Mouse (Mus musculus) stomach, embryonic 16.5 days (tissue): ENCODE results near the gene Fcgr3. TPM values are rescaled to one million over a fixed set of nuclear protein-coding genes. Genes with fewer than 3 reads are reported as not detected.
"Not testable (repeated sequence)": the region's sequence is repeated elsewhere in the genome, so short reads cannot be mapped to it uniquely, and the experiment has no call there.

Experiments
- ATAC-seq: fragments of 200-750 bp; cut with Nextera tagmentation; 2 replicates; pipeline ENCODE4 v1.8.0; 2017; ENCODE audit warnings: moderate number of reproducible peaks, moderate TSS enrichment; ENCODE audit not compliant: insufficient read depth, low FRiP score
- H3K27ac ChIP-seq: fragments of 300-500 bp; sonication (generic); 2 replicates; pipeline ENCODE4 v1.5.1; 2014; ENCODE audit warnings: low read length
- H3K27me3 ChIP-seq: fragments of 300-500 bp; sonication (generic); 2 replicates; pipeline ENCODE4 v1.6.1; 2014; ENCODE audit warnings: low read length, control low read depth, mixed read lengths; ENCODE audit not compliant: control insufficient read depth, insufficient read depth
- H3K36me3 ChIP-seq: fragments of 300-500 bp; sonication (generic); 2 replicates; pipeline ENCODE4 v1.6.1; 2014; ENCODE audit warnings: low read length; ENCODE audit not compliant: control insufficient read depth, insufficient read depth
- H3K4me1 ChIP-seq: fragments of 300-500 bp; sonication (generic); 2 replicates; pipeline ENCODE4 v1.6.1; 2014; ENCODE audit warnings: low read length, control low read depth, mixed read lengths; ENCODE audit not compliant: control insufficient read depth, insufficient read depth
- H3K4me2 ChIP-seq: fragments of 300-500 bp; sonication (generic); 2 replicates; pipeline ENCODE4 v1.6.1; 2014; ENCODE audit warnings: low read depth, low read length, mixed read lengths
- H3K4me3 ChIP-seq: fragments of 300-500 bp; sonication (generic); replicated peaks from 2 replicates; pipeline ENCODE4 v1.5.1; 2014; ENCODE audit warnings: mild to moderate bottlenecking, low read length
- H3K9ac ChIP-seq: fragments of 300-500 bp; sonication (generic); 2 replicates; pipeline ENCODE4 v1.6.1; 2014; ENCODE audit warnings: low read length
- H3K9me3 ChIP-seq: fragments of 300-500 bp; sonication (generic); replicated peaks from 2 replicates; pipeline ENCODE4 v1.6.1; 2016; ENCODE audit warnings: low read length, control low read depth; ENCODE audit not compliant: control insufficient read depth
- WGBS: fragments of 180-500 bp; shearing (Covaris S2); extraction: QIAGEN DNeasy Blood & Tissue Kit; methylation state at CpG from one replicate; pipeline ENCODE4 v1.1.7; 2014; 5-methylcytosine and 5-hydroxymethylcytosine counted together
- polyA plus RNA-seq: library from polyadenylated mRNA; unstranded; fragments of >200 nt; fragmentation: Nextera tagmentation; extraction: Ambion mirVana; gene quantifications from 2 replicates; pipeline ENCODE4 v1.2.1, GENCODE M21; 2015

Gene Fcgr3
- polyA plus RNA-seq, 1 experiment from 2014 or later = 20.2 TPM

DNA sequence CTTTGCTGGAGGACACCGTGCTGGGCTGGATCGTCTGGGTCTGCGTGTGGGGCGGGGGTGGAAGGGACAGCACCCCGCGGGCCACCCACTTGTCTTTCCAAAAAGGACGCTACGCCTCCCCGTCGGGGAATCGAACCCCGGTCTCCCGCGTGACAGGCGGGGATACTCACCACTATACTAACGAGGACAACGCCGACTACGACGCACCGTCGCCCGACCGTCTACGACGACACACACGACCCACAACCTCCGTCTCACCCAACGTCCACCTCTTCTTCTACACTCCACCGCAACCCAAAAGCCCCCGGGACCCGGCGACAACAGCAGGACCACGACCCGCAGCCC, 480 bp upstream of the Fcgr3 start:
- H3K9ac ChIP-seq, H3K4me1 ChIP-seq, H3K36me3 ChIP-seq, H3K9me3 ChIP-seq, H3K27ac ChIP-seq: not testable (repeated sequence)
- Histone ChIP-seq H3K4me3 (peak overlapping the region; percentile 39), H3K27me3 (peaks cover 20% of the 10 kb centered on the region), H3K4me2 (peak overlapping the region; percentile 50)
- 1% methylated on average over 17 of the region's 35 CpGs for WGBS
- ATAC-seq = peak; percentile 48

GRCm38 (mm10) chr1:171063569-171064490, 905 bp downstream of the Fcgr3 start:
- Histone ChIP-seq H3K9ac (peak overlapping the region; percentile 22; the same call in 1 of the 2 replicates), H3K4me2 (peak overlapping the region; percentile 47), H3K27me3 (peaks cover 14% of the 10 kb centered on the region), H3K4me3 (peak overlapping the region; percentile 38)
- not testable (repeated sequence) for H3K4me1 ChIP-seq, H3K27ac ChIP-seq, H3K9me3 ChIP-seq, H3K36me3 ChIP-seq
- peak; percentile 79 for ATAC-seq
- WGBS = 7% methylated on average over 38 of the region's 61 CpGs

GRCm38 (mm10) chr1:171061566-171061965, 3.2 kb downstream of the Fcgr3 start:
- Histone ChIP-seq H3K27ac (no peak overlapping the region), H3K4me2 (no peak overlapping the region), H3K4me3 (no peak overlapping the region), H3K27me3 (peaks cover 11% of the 10 kb centered on the region), H3K9me3 (no peaks in the 10 kb centered on the region), H3K4me1 (0 out of 2 replicates have a peak, but pooled peaks cover 2% of the 10 kb centered on the region), H3K9ac (no peak overlapping the region), H3K36me3 (no peaks in the 10 kb centered on the region)
- no peak for ATAC-seq
- WGBS = 60% methylated on average over 3 of the region's 3 CpGs

DNA sequence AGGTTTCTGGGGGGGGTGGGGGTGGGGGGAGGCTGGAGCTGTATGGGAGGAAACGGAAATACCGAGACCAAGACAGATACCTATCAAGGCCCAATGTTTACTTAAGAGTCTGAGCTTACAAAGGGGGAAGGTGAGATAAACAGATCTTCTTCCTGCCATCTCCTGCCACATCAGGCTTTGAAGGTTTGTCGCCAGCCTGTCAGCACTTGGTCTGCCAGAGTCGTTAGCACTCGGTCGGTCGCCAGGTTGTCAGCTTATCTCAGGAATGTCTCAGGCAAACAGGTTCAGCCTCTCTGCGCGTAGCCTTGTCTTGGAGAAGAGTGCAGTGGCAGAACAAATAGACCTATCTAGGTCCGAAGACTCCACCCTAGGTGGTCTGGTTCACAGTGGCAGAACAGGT, 4.3 kb downstream of the Fcgr3 start:
- Histone ChIP-seq H3K27me3 (peaks cover 7% of the 10 kb centered on the region; the same call in 1 of the 2 replicates), H3K4me3 (no peak overlapping the region), H3K4me1 (0 out of 2 replicates have a peak, but pooled peaks cover 2% of the 10 kb centered on the region), H3K9me3 (no peaks in the 10 kb centered on the region), H3K9ac (no peak overlapping the region), H3K4me2 (peak overlapping the region; percentile 16), H3K36me3 (no peaks in the 10 kb centered on the region), H3K27ac (peak overlapping the region; percentile 31; the same call in 1 of the 2 replicates)
- WGBS = 20% methylated on average over 10 of the region's 10 CpGs
- no peak for ATAC-seq

DNA sequence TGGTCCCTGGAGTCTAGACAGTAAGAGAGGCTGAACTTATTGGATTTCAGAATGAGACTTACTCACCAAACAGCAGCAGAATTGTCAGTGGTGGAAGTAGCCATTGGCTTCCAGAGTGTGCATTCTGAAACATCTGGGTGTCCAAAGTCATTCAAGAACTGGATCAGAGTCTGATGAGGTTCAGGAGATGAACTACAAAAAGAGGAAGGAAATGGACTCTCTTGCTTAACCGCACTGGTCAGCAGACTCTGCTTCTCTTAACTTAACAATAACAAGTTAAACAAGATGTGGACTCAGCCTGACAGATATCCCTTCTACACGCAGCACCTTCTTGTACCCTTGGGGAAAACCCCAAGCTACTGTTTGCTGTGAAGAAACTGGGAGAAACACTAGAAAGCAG, 5.5 kb downstream of the Fcgr3 start:
- H3K27ac ChIP-seq = no peak overlapping the region
- 53% methylated on average over 2 of the region's 2 CpGs for WGBS
- H3K4me2 ChIP-seq = no peak overlapping the region
- H3K9ac ChIP-seq = no peak overlapping the region
- no peak overlapping the region for H3K4me3 ChIP-seq
- H3K27me3 ChIP-seq = 0 out of 2 replicates have a peak, but pooled peaks cover 4% of the 10 kb centered on the region
- no peaks in the 10 kb centered on the region for H3K36me3 ChIP-seq
- no peaks in the 10 kb centered on the region for H3K9me3 ChIP-seq
- no peak for ATAC-seq
- no peaks in the 10 kb centered on the region for H3K4me1 ChIP-seq

DNA sequence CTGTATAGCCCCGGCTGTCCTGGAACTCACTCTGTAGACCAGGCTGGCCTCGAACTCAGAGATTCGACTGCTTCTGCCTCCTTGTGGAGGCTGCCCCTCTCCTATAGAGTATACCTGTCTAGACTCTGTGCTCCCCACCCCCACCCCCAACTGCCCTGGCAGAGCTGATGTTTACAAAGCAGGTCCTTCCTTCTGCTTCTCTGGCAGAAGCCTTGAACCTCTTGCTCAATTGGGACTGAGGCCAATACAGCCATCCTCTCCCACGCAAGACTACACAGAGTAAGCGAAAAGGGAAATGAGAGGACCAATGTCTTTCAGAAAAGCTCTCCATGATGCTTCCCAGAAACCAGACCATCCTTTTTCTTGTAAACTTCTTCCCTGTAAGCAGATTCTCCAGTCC, 7.5 kb downstream of the Fcgr3 start:
- Histone ChIP-seq H3K9me3 (no peaks in the 10 kb centered on the region), H3K27ac (no peak overlapping the region), H3K36me3 (no peaks in the 10 kb centered on the region), H3K27me3 (no peaks in the 10 kb centered on the region), H3K9ac (no peak overlapping the region), H3K4me2 (no peak overlapping the region), H3K4me3 (no peak overlapping the region), H3K4me1 (no peaks in the 10 kb centered on the region)
- 79% methylated on average over 5 of the region's 5 CpGs for WGBS
- no peak for ATAC-seq

DNA sequence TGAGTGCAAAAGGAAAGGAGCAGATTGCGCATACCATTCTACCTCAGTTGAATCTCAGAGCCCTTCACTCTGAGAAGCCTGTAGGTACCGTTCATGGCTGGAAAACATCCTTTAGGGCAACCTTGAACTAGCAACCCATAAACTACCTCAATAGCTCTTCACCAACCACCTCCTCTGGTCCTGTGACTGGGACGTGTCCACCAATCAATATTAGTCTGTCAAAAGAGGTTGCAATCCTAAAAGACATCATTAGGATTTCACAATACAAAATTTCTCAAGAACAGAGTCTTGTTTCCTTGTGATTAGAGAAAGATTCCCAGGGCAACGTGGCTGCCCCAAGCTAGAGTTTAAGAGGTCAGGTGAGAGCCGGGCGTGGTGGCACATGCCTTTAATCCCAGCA, 11.4 kb downstream of the Fcgr3 start:
- no peak overlapping the region for H3K9ac ChIP-seq
- 84% methylated on average over 6 of the region's 6 CpGs for WGBS

GRCm38 (mm10) chr1:171050774-171051173, 14.0 kb downstream of the Fcgr3 start:
- Histone ChIP-seq H3K4me3 (no peak overlapping the region), H3K4me2 (no peak overlapping the region), H3K27ac (no peak overlapping the region), H3K4me1 (no peaks in the 10 kb centered on the region), H3K9ac (no peak overlapping the region), H3K27me3 (no peaks in the 10 kb centered on the region), H3K36me3 (no peaks in the 10 kb centered on the region), H3K9me3 (no peaks in the 10 kb centered on the region)
- ATAC-seq = no peak
- 74% methylated on average over 7 of the region's 7 CpGs for WGBS

More for the DNA sequence above, 11.4 kb downstream of the Fcgr3 start:
- H3K4me3 ChIP-seq = no peak overlapping the region
- no peaks in the 10 kb centered on the region for H3K27me3 ChIP-seq
- ATAC-seq = no peak
- H3K9me3 ChIP-seq = no peaks in the 10 kb centered on the region
- H3K27ac ChIP-seq = no peak overlapping the region
- no peaks in the 10 kb centered on the region for H3K36me3 ChIP-seq
- no peaks in the 10 kb centered on the region for H3K4me1 ChIP-seq
- H3K4me2 ChIP-seq = no peak overlapping the region

- Histone ChIP-seq H3K4me3 (no peak overlapping the region), H3K4me1 (no peaks in the 10 kb centered on the region), H3K4me2 (no peak overlapping the region), H3K9ac (no peak overlapping the region), H3K9me3 (no peaks in the 10 kb centered on the region), H3K36me3 (no peaks in the 10 kb centered on the region), H3K27me3 (no peaks in the 10 kb centered on the region), H3K27ac (no peak overlapping the region)
- WGBS = 55% methylated on average over 10 of the region's 10 CpGs
- no peak for ATAC-seq
Observed at GRCm38 (mm10) chr1:171049263-171049662, 15.5 kb downstream of the Fcgr3 start.
